Mouse (Mus musculus): ENCODE data around the gene Satb2.

- TF ChIP-seq CTCF (IDR thresholded peaks at IDR 0.05; ENCODE audit: borderline replicate concordance, insufficient read depth, low read length) (no peak), POLR2A (IDR thresholded peaks at IDR 0.05; ENCODE audit: low read depth, low read length) (no peak)
These were observed 48.4 kb downstream of the Satb2 start for GRCm38 (mm10) chr1:56930096-56930495.
